Mouse (Mus musculus) neural tube, embryonic 15.5 days (tissue): ENCODE measurements at regions not wholly inside any gene's neighbourhood (a gene's known extent, or its start where the extent isn't known, plus 50 kb on each side); places are given as distances from the start of the nearest gene placed in this dataset.
"Not testable (repeated sequence)": the region's sequence is repeated elsewhere in the genome, so short reads cannot be mapped to it uniquely, and the experiment has no call there.

Source experiments
- ATAC-seq: fragments of 200-750 bp; cut with Nextera tagmentation; 2 replicates; pipeline ENCODE4 v1.8.0; 2017; ENCODE audit warnings: mild to moderate bottlenecking, moderate TSS enrichment, moderate library complexity; ENCODE audit not compliant: low FRiP score
- H3K27ac ChIP-seq: fragments of 300-500 bp; sonication (generic); replicated peaks from 2 replicates; pipeline ENCODE4 v1.5.1; 2015; ENCODE audit warnings: mild to moderate bottlenecking, inconsistent platforms
- H3K27me3 ChIP-seq: fragments of 300-500 bp; sonication (generic); replicated peaks from 2 replicates; pipeline ENCODE4 v1.6.1; 2015; ENCODE audit warnings: inconsistent platforms
- H3K36me3 ChIP-seq: fragments of 300-500 bp; sonication (generic); 2 replicates; pipeline ENCODE4 v1.6.1; 2015; ENCODE audit warnings: inconsistent platforms
- H3K4me1 ChIP-seq: fragments of 300-500 bp; sonication (generic); 2 replicates; pipeline ENCODE4 v1.6.1; 2015; ENCODE audit warnings: inconsistent platforms
- H3K4me2 ChIP-seq: fragments of 300-500 bp; sonication (generic); 2 replicates; pipeline ENCODE4 v1.6.1; 2015; ENCODE audit warnings: inconsistent platforms, mild to moderate bottlenecking, moderate library complexity
- H3K4me3 ChIP-seq: fragments of 300-500 bp; sonication (generic); replicated peaks from 2 replicates; pipeline ENCODE4 v1.5.1; 2015; ENCODE audit warnings: mild to moderate bottlenecking, inconsistent platforms
- H3K9ac ChIP-seq: fragments of 300-500 bp; sonication (generic); replicated peaks from 2 replicates; pipeline ENCODE4 v1.6.1; 2015; ENCODE audit warnings: mild to moderate bottlenecking, inconsistent platforms
- H3K9me3 ChIP-seq: fragments of 300-500 bp; sonication (generic); replicated peaks from 2 replicates; pipeline ENCODE4 v1.6.1; 2016; ENCODE audit warnings: inconsistent platforms
- WGBS: fragments of 180-500 bp; shearing (Covaris S2); methylation state at CpG from one replicate; pipeline ENCODE4 v1.1.7; 2015; ENCODE audit warnings: mixed read lengths; 5-methylcytosine and 5-hydroxymethylcytosine counted together

DNA sequence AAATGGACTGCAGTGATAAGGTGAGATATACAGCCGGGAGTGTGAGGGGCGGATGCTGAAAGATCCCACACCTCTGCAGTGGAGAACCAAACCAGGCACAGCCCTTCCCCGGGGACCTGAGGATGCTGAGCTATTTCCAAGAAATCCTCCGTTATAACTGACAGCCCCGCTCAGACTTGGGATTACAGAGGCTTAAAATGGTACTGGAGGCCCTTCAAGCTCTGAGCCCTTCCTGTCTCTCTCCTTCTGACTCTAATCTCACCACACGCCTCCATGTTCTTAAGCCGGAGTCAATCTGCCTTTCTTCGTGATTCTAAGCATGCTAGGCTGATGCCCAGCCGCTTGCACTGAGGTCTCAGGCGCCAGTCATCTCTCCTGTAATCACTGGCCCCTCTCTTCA, 221.5 kb downstream of the 3100002H09Rik start:
- Histone ChIP-seq H3K4me1 (peaks cover 3% of the 10 kb centered on the region; the same call in 1 of the 2 replicates), H3K27ac (no peak overlapping the region), H3K27me3 (peaks cover 76% of the 10 kb centered on the region), H3K36me3 (no peaks in the 10 kb centered on the region), H3K9ac (no peak overlapping the region), H3K4me3 (no peak overlapping the region), H3K9me3 (no peaks in the 10 kb centered on the region), H3K4me2 (no peak overlapping the region)
- WGBS = 84% methylated on average over 10 of the region's 10 CpGs
- ATAC-seq = no peak

DNA sequence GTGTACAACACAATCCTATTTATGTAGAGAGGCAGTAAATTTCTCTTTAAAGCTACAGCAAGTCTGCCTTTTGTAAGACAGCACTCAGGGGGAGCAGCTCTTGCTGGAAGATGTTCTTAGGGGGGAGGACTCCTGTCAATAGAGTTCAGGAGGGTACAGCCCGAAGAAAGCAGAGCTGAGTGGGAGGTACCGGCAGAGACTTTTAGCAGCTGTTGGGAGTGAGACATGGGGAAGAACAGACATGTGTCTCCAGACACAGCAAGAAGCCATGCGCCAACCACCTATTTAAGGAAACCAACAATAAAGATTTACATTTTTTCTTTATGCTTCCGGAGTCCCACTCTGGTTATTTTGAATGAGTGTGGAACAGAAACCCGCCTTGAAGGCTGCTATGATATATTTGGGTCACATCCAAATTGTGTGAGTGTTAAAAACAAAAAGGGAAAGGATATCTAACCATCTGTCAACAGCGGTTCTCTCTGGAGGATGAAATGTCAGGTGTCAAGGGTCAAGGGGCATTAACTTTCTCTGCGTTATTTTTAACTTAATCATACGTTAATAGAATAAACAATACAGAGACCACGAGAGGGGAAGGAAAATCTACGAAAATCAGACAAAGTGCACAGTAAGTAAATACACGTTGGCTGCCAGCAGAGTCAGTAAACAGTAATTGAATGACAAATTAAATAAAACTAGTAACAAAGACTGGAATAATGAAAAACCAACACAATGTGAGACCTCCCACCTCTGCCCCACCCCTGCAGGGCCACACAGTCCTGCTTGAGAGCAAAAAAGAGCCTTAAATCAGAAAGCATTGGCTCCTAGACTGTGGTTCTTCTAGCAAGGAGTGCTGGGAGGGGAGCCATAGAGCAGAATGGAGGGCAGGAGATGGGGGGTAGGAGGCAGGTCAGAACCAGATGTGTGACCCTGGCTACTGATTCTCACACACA, 225.2 kb downstream of the 3100002H09Rik start:
- 41% methylated on average over 11 of the region's 11 CpGs for WGBS
- H3K27ac ChIP-seq = no peak overlapping the region
- peaks cover 55% of the 10 kb centered on the region for H3K27me3 ChIP-seq
- H3K4me2 ChIP-seq = no peak overlapping the region
- H3K9me3 ChIP-seq = no peaks in the 10 kb centered on the region
- no peak overlapping the region for H3K9ac ChIP-seq
- ATAC-seq = no peak
- H3K36me3 ChIP-seq = no peaks in the 10 kb centered on the region
- H3K4me1 ChIP-seq = peaks cover 3% of the 10 kb centered on the region; the same call in 1 of the 2 replicates
- no peak overlapping the region for H3K4me3 ChIP-seq

DNA sequence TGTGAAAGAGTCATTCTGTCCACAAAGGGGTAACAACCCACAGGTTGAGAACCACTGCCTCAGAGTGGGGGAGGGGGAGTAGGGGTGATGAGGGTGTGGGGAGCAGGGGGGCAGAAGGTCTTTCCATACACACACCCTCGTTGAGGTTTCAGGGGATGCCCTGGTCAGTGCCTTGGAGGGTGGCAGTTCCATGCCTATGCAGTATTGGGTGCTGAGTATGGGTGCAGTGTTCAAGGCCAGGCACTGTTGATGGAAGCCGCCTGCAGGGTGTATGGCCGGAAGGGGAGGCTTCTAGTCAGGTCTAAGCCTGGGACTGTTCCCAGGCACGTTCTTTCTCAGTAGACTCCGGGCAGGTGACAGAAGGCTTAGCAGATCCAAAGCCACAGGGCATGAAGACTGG, 234.1 kb downstream of the 3100002H09Rik start:
- Histone ChIP-seq H3K4me1 (no peaks in the 10 kb centered on the region), H3K4me2 (no peak overlapping the region), H3K4me3 (no peak overlapping the region), H3K27me3 (peaks cover 38% of the 10 kb centered on the region), H3K9ac (no peak overlapping the region), H3K27ac (no peak overlapping the region), H3K9me3 (no peaks in the 10 kb centered on the region), H3K36me3 (no peaks in the 10 kb centered on the region)
- WGBS = 73% methylated on average over 5 of the region's 5 CpGs
- ATAC-seq = no peak

DNA sequence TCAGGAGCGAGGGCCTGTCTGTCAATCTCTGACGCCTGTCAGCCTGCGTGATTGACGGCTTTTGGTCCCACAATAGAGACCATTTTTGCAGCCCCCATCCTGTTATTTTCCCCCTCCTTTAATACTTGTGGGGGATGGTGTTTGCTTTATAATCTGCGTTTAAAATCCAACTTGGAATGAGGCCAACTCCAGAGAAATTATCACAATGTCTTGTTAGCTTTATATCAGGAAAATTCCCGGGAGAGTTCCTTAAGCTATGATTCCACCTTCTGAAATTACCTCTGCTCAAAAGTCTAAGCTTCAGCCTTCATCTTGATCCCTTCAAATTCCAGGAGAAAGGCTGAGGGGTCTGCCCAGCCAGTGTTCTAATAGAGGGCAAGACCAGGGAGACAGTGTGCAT, 235.0 kb downstream of the 3100002H09Rik start:
- Histone ChIP-seq H3K36me3 (no peaks in the 10 kb centered on the region), H3K4me1 (no peaks in the 10 kb centered on the region), H3K9ac (no peak overlapping the region), H3K27ac (no peak overlapping the region), H3K27me3 (peaks cover 32% of the 10 kb centered on the region), H3K4me2 (no peak overlapping the region), H3K4me3 (no peak overlapping the region), H3K9me3 (no peaks in the 10 kb centered on the region)
- ATAC-seq = no peak
- 77% methylated on average over 6 of the region's 6 CpGs for WGBS

DNA sequence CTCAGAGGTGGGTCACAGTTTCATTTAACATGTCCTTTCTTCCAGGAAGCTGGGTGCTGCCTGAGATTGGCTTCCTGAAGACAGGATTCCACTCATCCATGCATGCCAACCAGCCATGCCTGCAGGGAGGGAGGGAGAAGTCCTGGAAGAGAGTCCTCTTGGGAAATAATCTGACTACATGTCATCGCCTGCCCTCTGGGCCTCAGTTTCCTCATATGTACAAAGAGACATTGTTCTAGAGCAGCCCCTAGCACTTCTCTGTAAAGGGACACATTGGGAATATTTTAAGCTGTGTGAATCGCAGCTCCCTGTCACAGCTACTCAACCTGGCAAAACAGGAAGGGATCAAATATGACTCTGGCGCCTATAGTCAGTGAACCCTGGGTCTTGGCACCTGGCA, 241.8 kb downstream of the 3100002H09Rik start:
- H3K9me3 ChIP-seq = no peaks in the 10 kb centered on the region
- H3K27ac ChIP-seq = no peak overlapping the region
- no peaks in the 10 kb centered on the region for H3K4me1 ChIP-seq
- peaks cover 18% of the 10 kb centered on the region for H3K27me3 ChIP-seq
- H3K36me3 ChIP-seq = no peaks in the 10 kb centered on the region
- WGBS = 86% methylated on average over 3 of the region's 3 CpGs
- H3K4me2 ChIP-seq = no peak overlapping the region
- no peak overlapping the region for H3K9ac ChIP-seq
- ATAC-seq = no peak
- no peak overlapping the region for H3K4me3 ChIP-seq

DNA sequence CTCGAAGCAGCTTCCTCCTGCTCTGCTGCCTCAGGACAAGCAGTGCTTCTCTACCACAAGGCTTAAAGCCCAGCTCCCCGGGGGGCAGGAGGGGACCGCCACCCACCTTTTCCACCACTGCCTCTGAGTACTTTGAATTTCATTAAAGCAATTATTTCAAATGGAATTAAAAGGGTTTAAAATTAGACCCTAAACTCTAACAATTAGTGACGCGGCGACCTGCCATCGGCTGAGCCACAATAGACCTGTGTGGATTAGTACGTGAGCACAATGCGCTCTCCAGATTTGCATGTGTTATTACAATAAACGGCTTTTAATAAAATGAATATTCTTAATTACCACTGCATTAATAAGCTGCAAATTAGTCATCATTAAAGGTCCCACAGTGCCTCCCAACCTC, 242.5 kb downstream of the 3100002H09Rik start:
- no peak for ATAC-seq
- Histone ChIP-seq H3K4me3 (no peak overlapping the region), H3K9me3 (no peaks in the 10 kb centered on the region), H3K4me2 (no peak overlapping the region), H3K9ac (no peak overlapping the region), H3K36me3 (no peaks in the 10 kb centered on the region), H3K4me1 (no peaks in the 10 kb centered on the region), H3K27ac (no peak overlapping the region), H3K27me3 (peaks cover 14% of the 10 kb centered on the region; the same call in 1 of the 2 replicates)
- WGBS = 58% methylated on average over 10 of the region's 10 CpGs

DNA sequence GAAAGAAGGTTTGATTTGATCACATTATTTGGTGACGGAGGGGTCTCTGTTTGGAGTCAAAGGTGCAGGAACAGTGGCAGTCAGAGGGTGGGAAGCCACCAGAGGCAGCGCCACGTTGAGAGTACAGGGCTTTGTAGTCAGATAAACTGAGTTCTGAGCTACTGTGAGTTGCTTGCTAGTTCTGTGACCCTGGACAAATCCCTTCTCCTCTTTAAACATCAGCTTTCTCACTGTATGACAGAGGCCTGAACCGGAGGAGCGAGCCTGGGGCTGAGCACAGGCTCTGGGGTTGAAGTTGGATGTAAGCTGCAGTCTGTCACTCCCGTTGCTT, 250.1 kb downstream of the 3100002H09Rik start:
- peaks cover 30% of the 10 kb centered on the region for H3K27me3 ChIP-seq
- WGBS = 36% methylated on average over 6 of the region's 6 CpGs
- H3K9me3 ChIP-seq = no peaks in the 10 kb centered on the region
- no peak overlapping the region for H3K9ac ChIP-seq
- no peak overlapping the region for H3K27ac ChIP-seq
- no peak for ATAC-seq
- H3K4me1 ChIP-seq = no peaks in the 10 kb centered on the region
- no peak overlapping the region for H3K4me3 ChIP-seq
- H3K4me2 ChIP-seq = no peak overlapping the region
- H3K36me3 ChIP-seq = no peaks in the 10 kb centered on the region

DNA sequence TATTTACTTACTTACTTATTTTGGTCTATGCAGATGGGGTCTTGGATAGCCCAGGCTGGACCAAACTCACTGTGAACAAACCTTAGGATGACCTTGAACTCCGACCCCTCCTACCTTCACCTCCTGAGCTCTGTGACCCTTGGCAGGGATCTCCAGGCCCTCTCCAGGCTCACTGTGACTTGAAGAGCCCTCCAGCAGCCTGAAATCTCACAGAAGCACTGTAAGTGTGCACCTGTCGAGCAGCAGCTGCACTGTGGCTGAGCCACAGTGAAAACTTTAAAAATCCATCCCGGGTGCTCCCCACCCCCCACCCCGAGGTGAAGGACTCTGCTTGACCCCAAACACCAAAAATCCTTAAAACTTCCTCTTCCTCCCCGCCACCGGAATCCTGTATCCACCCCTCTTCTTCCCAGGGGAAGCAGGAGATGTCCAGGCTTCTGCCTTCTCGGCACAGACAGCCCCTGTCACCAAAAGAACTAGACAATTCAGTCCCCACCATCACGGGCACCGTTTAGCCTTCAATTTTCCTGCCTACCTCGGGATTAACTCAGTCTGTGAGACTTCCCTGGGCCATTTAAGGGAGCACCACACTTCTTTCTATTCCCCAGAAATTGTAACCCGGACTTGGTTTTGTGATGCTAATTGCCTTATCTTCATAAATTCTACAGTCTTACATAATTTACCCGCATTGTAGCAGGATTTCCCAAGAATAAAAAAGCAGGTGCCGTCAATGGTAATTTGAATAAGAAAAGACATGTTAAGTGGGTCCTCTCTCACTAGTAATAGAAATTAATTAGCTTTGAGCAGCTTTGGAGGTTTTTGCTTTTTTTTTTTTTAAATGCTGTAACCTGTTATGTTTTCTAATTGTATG, 250.7 kb downstream of the 3100002H09Rik start:
- no peak overlapping the region for H3K9ac ChIP-seq
- no peak overlapping the region for H3K4me3 ChIP-seq
- peaks cover 30% of the 10 kb centered on the region for H3K27me3 ChIP-seq
- no peak overlapping the region for H3K27ac ChIP-seq
- H3K4me2 ChIP-seq = no peak overlapping the region
- no peak for ATAC-seq
- no peaks in the 10 kb centered on the region for H3K9me3 ChIP-seq
- H3K36me3 ChIP-seq = no peaks in the 10 kb centered on the region
- no peaks in the 10 kb centered on the region for H3K4me1 ChIP-seq
- 23% methylated on average over 13 of the region's 13 CpGs for WGBS

DNA sequence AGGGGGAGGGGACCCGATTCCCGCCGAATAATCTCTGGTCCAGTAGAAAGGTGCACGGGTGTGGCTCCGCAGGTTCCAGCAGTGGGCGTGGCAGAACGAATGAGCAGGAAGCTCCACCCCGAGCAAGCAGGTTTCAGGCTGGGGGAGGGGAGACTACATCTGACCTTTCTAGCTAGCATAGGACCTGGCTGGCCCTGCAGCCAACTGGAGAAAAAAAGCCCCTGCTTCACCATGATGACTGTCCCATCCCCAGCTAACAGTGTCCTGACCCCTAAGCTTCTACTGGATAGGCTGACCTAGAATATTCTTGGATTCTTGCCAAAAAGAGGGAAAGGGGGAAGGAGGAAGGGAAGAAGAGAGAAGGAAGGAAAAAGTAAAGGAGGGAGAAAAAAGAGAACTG, 252.1 kb downstream of the 3100002H09Rik start:
- not testable (repeated sequence) for H3K4me2 ChIP-seq, H3K27ac ChIP-seq, H3K4me3 ChIP-seq, H3K4me1 ChIP-seq, ATAC-seq, H3K36me3 ChIP-seq, H3K9me3 ChIP-seq, H3K9ac ChIP-seq
- H3K27me3 ChIP-seq = peaks cover 30% of the 10 kb centered on the region
- 2% methylated on average over 3 of the region's 8 CpGs for WGBS

DNA sequence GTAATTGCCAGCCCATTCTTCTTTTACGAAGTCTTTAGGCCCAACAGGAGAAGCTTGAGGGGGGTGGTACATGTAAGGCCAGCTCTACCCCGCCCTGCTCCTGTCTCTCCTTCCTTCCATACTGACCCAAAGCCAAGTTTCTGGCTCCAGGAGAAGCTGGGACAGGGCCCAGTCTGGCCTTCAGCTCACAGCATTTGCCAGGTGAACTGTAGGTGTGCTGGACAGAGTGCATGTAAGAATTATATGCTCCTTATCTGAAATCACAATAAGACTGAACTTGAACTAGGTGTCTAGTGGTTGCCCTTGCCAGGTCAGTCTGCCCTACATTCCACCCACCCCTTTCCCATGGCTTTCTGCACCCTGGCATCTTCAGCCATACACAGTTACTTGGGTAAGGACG, 260.2 kb downstream of the 3100002H09Rik start:
- ATAC-seq = no peak
- no peaks in the 10 kb centered on the region for H3K36me3 ChIP-seq
- 89% methylated on average over 3 of the region's 3 CpGs for WGBS
- H3K27ac ChIP-seq = no peak overlapping the region
- H3K9ac ChIP-seq = no peak overlapping the region
- H3K4me2 ChIP-seq = no peak overlapping the region
- no peaks in the 10 kb centered on the region for H3K4me1 ChIP-seq
- H3K4me3 ChIP-seq = no peak overlapping the region
- no peaks in the 10 kb centered on the region for H3K9me3 ChIP-seq
- peaks cover 9% of the 10 kb centered on the region; the same call in 1 of the 2 replicates for H3K27me3 ChIP-seq

DNA sequence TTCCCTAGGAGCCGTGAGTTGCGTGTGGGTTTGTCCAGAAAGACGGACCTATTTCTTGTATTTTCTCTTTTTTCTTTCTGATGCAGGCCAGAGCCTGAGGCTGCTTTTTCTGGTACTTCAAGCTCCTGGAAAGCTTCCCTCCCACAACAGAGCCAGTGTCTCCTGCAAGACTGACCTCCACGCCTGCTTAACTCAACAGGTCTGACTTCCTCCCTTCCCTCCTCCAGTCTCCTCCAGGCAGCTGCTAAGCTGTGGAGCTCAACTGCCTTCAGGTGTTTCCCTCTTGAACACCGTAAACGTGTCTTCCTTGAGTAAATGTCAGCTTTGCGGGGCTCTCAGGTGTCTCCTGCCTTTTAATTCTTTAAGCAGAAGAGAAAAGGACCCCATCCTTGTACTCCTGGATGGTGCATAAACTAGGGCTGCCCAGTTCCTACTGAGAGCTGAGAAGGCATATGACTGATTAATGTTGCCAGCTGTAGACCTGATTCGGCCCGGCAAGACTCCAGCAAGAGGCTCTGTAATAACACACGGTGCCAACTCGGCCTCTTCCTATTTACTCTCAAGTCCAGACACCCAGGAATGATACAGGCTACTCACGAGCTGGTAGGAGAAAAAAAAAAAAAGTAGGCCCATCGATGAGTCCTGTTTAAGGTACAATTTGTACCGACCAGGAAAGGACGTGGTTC, 260.9 kb downstream of the 3100002H09Rik start:
- ATAC-seq = no peak
- H3K27me3 ChIP-seq = peaks cover 9% of the 10 kb centered on the region; the same call in 1 of the 2 replicates
- H3K9ac ChIP-seq = no peak overlapping the region
- no peaks in the 10 kb centered on the region for H3K9me3 ChIP-seq
- no peak overlapping the region for H3K27ac ChIP-seq
- H3K4me1 ChIP-seq = no peaks in the 10 kb centered on the region
- WGBS = 80% methylated on average over 15 of the region's 15 CpGs
- no peak overlapping the region for H3K4me3 ChIP-seq
- no peaks in the 10 kb centered on the region for H3K36me3 ChIP-seq
- H3K4me2 ChIP-seq = no peak overlapping the region
